Mouse (Mus musculus) spleen, adult 2 months (tissue): Measurements from ENCODE around the gene Rasgef1b.

Experiments used
- CTCF ChIP-seq: fragments of 200-500 bp; IDR thresholded peaks from 2 replicates; pipeline ENCODE4 v1.5.1; 2011; ENCODE audit warnings: mild to moderate bottlenecking, inconsistent platforms; ENCODE audit not compliant: insufficient read depth, insufficient read length, insufficient replicate concordance; ENCODE audit errors: extremely low read depth
- POLR2A ChIP-seq: fragments of 200-500 bp; IDR thresholded peaks from 2 replicates; pipeline ENCODE4 v1.6.1; 2011; ENCODE audit warnings: low read depth, low read length, inconsistent platforms

- TF ChIP-seq POLR2A = no peak
- no peak for TF ChIP-seq CTCF
Observed at GRCm38 (mm10) chr5:99584266-99584665, 144.6 kb downstream of the Rasgef1b start.
